Mouse (Mus musculus) hindbrain, embryonic 13.5 days (tissue): Measurements from ENCODE around the gene Smyd3. TPM values are rescaled to one million over a fixed set of nuclear protein-coding genes. Genes with fewer than 3 reads are reported as not detected.

Experiments
- ATAC-seq: fragments of 200-750 bp; cut with Nextera tagmentation; 2 replicates; pipeline ENCODE4 v1.8.0; 2017; ENCODE audit warnings: moderate TSS enrichment; ENCODE audit not compliant: low FRiP score
- H3K27ac ChIP-seq: fragments of 300-500 bp; sonication (generic); 2 replicates; pipeline ENCODE4 v1.5.1; 2015; ENCODE audit warnings: inconsistent platforms, mild to moderate bottlenecking, moderate library complexity
- H3K27me3 ChIP-seq: fragments of 300-500 bp; sonication (generic); 2 replicates; pipeline ENCODE4 v1.6.1; 2015; ENCODE audit warnings: mild to moderate bottlenecking, inconsistent platforms
- H3K36me3 ChIP-seq: fragments of 300-500 bp; sonication (generic); 2 replicates; pipeline ENCODE4 v1.6.1; 2015; ENCODE audit warnings: mild to moderate bottlenecking, inconsistent platforms
- H3K4me1 ChIP-seq: fragments of 300-500 bp; sonication (generic); replicated peaks from 2 replicates; pipeline ENCODE4 v1.6.1; 2015; ENCODE audit warnings: inconsistent platforms
- H3K4me2 ChIP-seq: fragments of 300-500 bp; sonication (generic); 2 replicates; pipeline ENCODE4 v1.6.1; 2015; ENCODE audit warnings: inconsistent platforms, mild to moderate bottlenecking, moderate library complexity
- H3K4me3 ChIP-seq: fragments of 300-500 bp; sonication (generic); 2 replicates; pipeline ENCODE4 v1.5.1; 2015; ENCODE audit warnings: mild to moderate bottlenecking, inconsistent platforms
- H3K9ac ChIP-seq: fragments of 300-500 bp; sonication (generic); 2 replicates; pipeline ENCODE4 v1.6.1; 2015; ENCODE audit warnings: mild to moderate bottlenecking, inconsistent platforms
- H3K9me3 ChIP-seq: fragments of 300-500 bp; sonication (generic); 2 replicates; pipeline ENCODE4 v1.6.1; 2016; ENCODE audit warnings: inconsistent platforms
- WGBS: fragments of 180-500 bp; shearing (Covaris S2); methylation state at CpG from one replicate; pipeline ENCODE4 v1.1.7; 2015; 5-methylcytosine and 5-hydroxymethylcytosine counted together
- polyA plus RNA-seq: library from polyadenylated mRNA; unstranded; fragments of >200 nt; fragmentation: Nextera tagmentation; extraction: Ambion mirVana; gene quantifications from 2 replicates; pipeline ENCODE4 v1.2.1, GENCODE M21; 2015

Smyd3 gene
- polyA plus RNA-seq, 1 experiment from 2014 or later = 20.7 TPM

GRCm38 (mm10) chr1:179398639-179399038, 119.2 kb downstream of the Smyd3 start:
- H3K27me3 ChIP-seq = no peaks in the 10 kb centered on the region
- H3K4me2 ChIP-seq = no peak overlapping the region
- H3K4me1 ChIP-seq = peaks cover 10% of the 10 kb centered on the region
- no peaks in the 10 kb centered on the region for H3K9me3 ChIP-seq
- no peak overlapping the region for H3K4me3 ChIP-seq
- no peak overlapping the region for H3K27ac ChIP-seq
- WGBS = 77% methylated on average over 4 of the region's 4 CpGs
- H3K9ac ChIP-seq = no peak overlapping the region
- ATAC-seq = no peak
- no peaks in the 10 kb centered on the region for H3K36me3 ChIP-seq

GRCm38 (mm10) chr1:179386237-179386975, 131.4 kb downstream of the Smyd3 start:
- Histone ChIP-seq H3K9ac (no peak overlapping the region), H3K4me2 (no peak overlapping the region), H3K27ac (no peak overlapping the region; the same call in 1 of the 2 replicates), H3K9me3 (no peaks in the 10 kb centered on the region), H3K4me3 (no peak overlapping the region), H3K4me1 (no peaks in the 10 kb centered on the region), H3K27me3 (no peaks in the 10 kb centered on the region), H3K36me3 (no peaks in the 10 kb centered on the region)
- 60% methylated on average over 15 of the region's 15 CpGs for WGBS
- no peak for ATAC-seq

DNA sequence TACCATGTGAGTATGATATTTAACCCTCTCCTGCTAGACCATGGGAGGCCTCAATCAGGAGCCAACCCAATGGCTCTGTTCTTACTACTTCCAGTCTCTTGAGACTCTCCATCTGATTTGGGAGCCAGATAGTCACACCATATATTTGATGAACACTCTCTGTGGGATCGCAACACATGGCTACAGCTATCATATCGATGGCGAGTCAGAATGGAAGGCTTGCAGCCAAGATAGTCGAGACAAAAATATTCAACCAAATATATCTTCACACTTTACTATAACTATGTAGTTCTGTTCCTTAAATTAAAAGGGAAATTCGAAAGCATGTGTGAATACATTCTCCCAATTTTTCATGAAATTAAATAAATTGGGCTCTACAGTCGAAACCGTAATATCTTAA, 132.2 kb downstream of the Smyd3 start:
- 93% methylated on average over 7 of the region's 7 CpGs for WGBS
- H3K36me3 ChIP-seq = no peaks in the 10 kb centered on the region
- no peak overlapping the region for H3K27ac ChIP-seq
- no peak overlapping the region for H3K4me3 ChIP-seq
- ATAC-seq = no peak
- no peaks in the 10 kb centered on the region for H3K9me3 ChIP-seq
- H3K4me1 ChIP-seq = no peaks in the 10 kb centered on the region
- no peaks in the 10 kb centered on the region for H3K27me3 ChIP-seq
- H3K9ac ChIP-seq = no peak overlapping the region
- H3K4me2 ChIP-seq = no peak overlapping the region

GRCm38 (mm10) chr1:179384296-179384695, 133.5 kb downstream of the Smyd3 start:
- 70% methylated on average over 2 of the region's 2 CpGs for WGBS
- no peak overlapping the region for H3K4me2 ChIP-seq

DNA sequence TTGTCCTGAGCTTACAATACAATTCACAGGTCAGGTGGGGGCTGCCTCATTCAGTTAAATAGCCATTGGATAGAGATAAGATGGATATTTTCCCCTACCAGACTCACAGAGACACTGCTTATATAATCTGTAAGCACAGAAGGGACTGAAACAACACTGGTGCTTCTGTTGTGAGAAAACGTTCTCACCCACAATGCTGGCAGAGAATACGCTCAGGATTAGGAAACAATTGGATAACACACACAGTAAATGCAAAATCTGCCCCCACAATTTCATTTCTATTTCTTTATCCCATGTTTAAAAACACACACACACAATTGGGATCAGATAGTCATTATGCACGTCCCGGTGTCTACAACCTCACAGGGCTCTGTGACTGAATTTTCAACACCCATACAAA, 139.7 kb downstream of the Smyd3 start:
- no peaks in the 10 kb centered on the region for H3K27me3 ChIP-seq
- H3K36me3 ChIP-seq = no peaks in the 10 kb centered on the region
- no peak overlapping the region for H3K9ac ChIP-seq
- ATAC-seq = no peak
- no peak overlapping the region for H3K4me3 ChIP-seq
- 86% methylated on average over 4 of the region's 4 CpGs for WGBS
- no peak overlapping the region for H3K4me2 ChIP-seq
- H3K27ac ChIP-seq = no peak overlapping the region
- peaks cover 6% of the 10 kb centered on the region; the same call in 1 of the 2 replicates for H3K4me1 ChIP-seq
- H3K9me3 ChIP-seq = no peaks in the 10 kb centered on the region

More at GRCm38 (mm10) chr1:179384296-179384695, 133.5 kb downstream of the Smyd3 start:
- H3K36me3 ChIP-seq = no peaks in the 10 kb centered on the region
- no peak overlapping the region for H3K9ac ChIP-seq
- H3K9me3 ChIP-seq = no peaks in the 10 kb centered on the region
- no peaks in the 10 kb centered on the region for H3K4me1 ChIP-seq
- H3K4me3 ChIP-seq = no peak overlapping the region
- no peak for ATAC-seq
- no peaks in the 10 kb centered on the region for H3K27me3 ChIP-seq
- H3K27ac ChIP-seq = no peak overlapping the region

- Histone ChIP-seq H3K4me3 (no peak overlapping the region), H3K4me1 (peaks cover 31% of the 10 kb centered on the region), H3K36me3 (no peaks in the 10 kb centered on the region), H3K27ac (no peak overlapping the region), H3K27me3 (no peaks in the 10 kb centered on the region), H3K9me3 (no peaks in the 10 kb centered on the region), H3K9ac (no peak overlapping the region), H3K4me2 (no peak overlapping the region)
- ATAC-seq = no peak
- 83% methylated on average over 4 of the region's 4 CpGs for WGBS
Measured at GRCm38 (mm10) chr1:179374987-179375386, 142.9 kb downstream of the Smyd3 start.

DNA sequence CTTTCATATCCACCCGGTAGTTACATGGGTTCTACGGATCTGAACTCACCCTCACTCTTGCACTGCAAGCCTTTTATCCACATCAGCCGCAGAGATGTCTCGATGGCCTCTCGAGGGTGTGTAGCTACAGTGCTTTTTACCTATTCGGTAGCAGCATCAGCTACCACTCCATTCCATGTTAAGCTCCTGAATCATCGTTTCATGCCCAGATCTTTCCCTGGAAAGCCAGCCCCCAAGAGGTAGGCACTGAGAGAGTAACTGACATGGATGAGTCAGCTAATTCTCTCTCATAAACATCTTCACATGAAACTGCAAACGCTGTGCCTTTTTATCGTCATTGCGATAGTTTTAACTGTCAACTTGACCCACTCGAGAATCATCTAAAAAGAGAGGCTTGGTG, 143.9 kb downstream of the Smyd3 start:
- no peak overlapping the region for H3K9ac ChIP-seq
- H3K4me1 ChIP-seq = peaks cover 31% of the 10 kb centered on the region
- H3K4me2 ChIP-seq = no peak overlapping the region
- H3K27me3 ChIP-seq = no peaks in the 10 kb centered on the region
- H3K4me3 ChIP-seq = no peak overlapping the region
- no peak for ATAC-seq
- H3K9me3 ChIP-seq = no peaks in the 10 kb centered on the region
- WGBS = 94% methylated on average over 11 of the region's 11 CpGs
- no peak overlapping the region for H3K27ac ChIP-seq
- H3K36me3 ChIP-seq = no peaks in the 10 kb centered on the region

- Histone ChIP-seq H3K27me3 (no peaks in the 10 kb centered on the region), H3K4me1 (peaks cover 31% of the 10 kb centered on the region), H3K36me3 (no peaks in the 10 kb centered on the region), H3K4me3 (no peak overlapping the region), H3K9ac (no peak overlapping the region), H3K9me3 (no peaks in the 10 kb centered on the region), H3K27ac (0 out of 2 replicates have a peak overlapping the region, but pooled peaks have one; percentile 46), H3K4me2 (no peak overlapping the region)
- WGBS = 67% methylated on average over 3 of the region's 3 CpGs
- ATAC-seq = no peak
Measured at GRCm38 (mm10) chr1:179371191-179371590, 146.7 kb downstream of the Smyd3 start.

- no peaks in the 10 kb centered on the region for H3K36me3 ChIP-seq
- H3K27me3 ChIP-seq = no peaks in the 10 kb centered on the region
- H3K9me3 ChIP-seq = no peaks in the 10 kb centered on the region
- H3K4me3 ChIP-seq = no peak overlapping the region
- no peak overlapping the region for H3K4me2 ChIP-seq
- no peak overlapping the region for H3K9ac ChIP-seq
- WGBS = 59% methylated on average over 3 of the region's 3 CpGs
- ATAC-seq = no peak
- peaks cover 26% of the 10 kb centered on the region for H3K4me1 ChIP-seq
- H3K27ac ChIP-seq = no peak overlapping the region
Measured at GRCm38 (mm10) chr1:179368426-179369010, 149.3 kb downstream of the Smyd3 start.

GRCm38 (mm10) chr1:179361481-179362466, 156.1 kb downstream of the Smyd3 start:
- Histone ChIP-seq H3K4me1 (no peaks in the 10 kb centered on the region), H3K27ac (no peak overlapping the region), H3K27me3 (no peaks in the 10 kb centered on the region), H3K9ac (no peak overlapping the region), H3K9me3 (no peaks in the 10 kb centered on the region), H3K4me3 (no peak overlapping the region), H3K4me2 (no peak overlapping the region), H3K36me3 (no peaks in the 10 kb centered on the region)
- WGBS = 78% methylated on average over 8 of the region's 8 CpGs
- no peak for ATAC-seq

GRCm38 (mm10) chr1:179357111-179357510, 160.7 kb downstream of the Smyd3 start:
- 92% methylated on average over 2 of the region's 2 CpGs for WGBS
- Histone ChIP-seq H3K9me3 (no peaks in the 10 kb centered on the region), H3K4me1 (0 out of 2 replicates have a peak, but pooled peaks cover 4% of the 10 kb centered on the region), H3K4me2 (no peak overlapping the region), H3K27me3 (no peaks in the 10 kb centered on the region), H3K9ac (no peak overlapping the region), H3K36me3 (no peaks in the 10 kb centered on the region), H3K27ac (no peak overlapping the region), H3K4me3 (no peak overlapping the region)
- ATAC-seq = no peak

DNA sequence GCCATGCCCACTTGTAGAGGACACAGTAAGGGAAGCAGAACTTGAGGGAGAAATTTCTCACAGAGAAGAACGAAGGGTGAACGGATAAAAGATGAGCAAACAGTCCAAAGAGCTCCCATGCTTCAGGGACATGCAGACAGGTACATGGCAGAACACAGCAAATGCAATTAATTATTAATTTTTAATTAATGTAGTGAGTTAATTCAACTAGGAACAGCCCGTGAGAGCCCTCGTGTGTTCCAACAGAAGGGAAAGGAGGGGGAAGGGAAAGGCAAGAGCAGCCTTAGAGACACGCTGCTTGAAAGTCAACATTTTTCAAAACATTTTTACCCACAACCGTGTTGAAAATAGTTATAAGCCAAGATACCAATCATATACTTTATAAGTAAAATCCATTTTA, 163.6 kb downstream of the Smyd3 start:
- Histone ChIP-seq H3K36me3 (no peaks in the 10 kb centered on the region), H3K27ac (no peak overlapping the region), H3K4me1 (0 out of 2 replicates have a peak, but pooled peaks cover 5% of the 10 kb centered on the region), H3K4me2 (no peak overlapping the region), H3K9me3 (no peaks in the 10 kb centered on the region), H3K9ac (no peak overlapping the region), H3K4me3 (no peak overlapping the region), H3K27me3 (no peaks in the 10 kb centered on the region)
- WGBS = 77% methylated on average over 6 of the region's 6 CpGs
- no peak for ATAC-seq
